Mouse (Mus musculus) lung, adult 2 months (tissue): ENCODE measurements at regions not wholly inside any gene's neighbourhood (a gene's known extent, or its start where the extent isn't known, plus 50 kb on each side); places are given as distances from the start of the nearest gene placed in this dataset.

Source experiments
- CTCF ChIP-seq: fragments of 200-500 bp; IDR thresholded peaks from 2 replicates; pipeline ENCODE4 v1.5.1; 2011; ENCODE audit warnings: mild to moderate bottlenecking, low read length, control low read depth; ENCODE audit not compliant: insufficient read depth
- POLR2A ChIP-seq: fragments of 200-500 bp; IDR thresholded peaks from 2 replicates; pipeline ENCODE4 v1.6.1; 2011; ENCODE audit warnings: low read depth, mild to moderate bottlenecking, control low read depth, low read length, borderline replicate concordance; ENCODE audit errors: extremely low read depth

GRCm38 (mm10) chrX:99248181-99248580, 112.3 kb downstream of the Efnb1 start:
- TF ChIP-seq CTCF, result no peak
- TF ChIP-seq POLR2A, result no peak
